Comparison of ENCODE assay signal across 10 mouse cellular contexts in genomic region chr2:156457343-156457717, GRCm38 (mm10). TPM values are rescaled to one million over a fixed set of nuclear protein-coding genes. Genes with fewer than 3 reads are reported as not detected.
DNase-seq lines count a peak whose midpoint lies in the region; ATAC-seq and TF ChIP-seq lines count a peak whose summit lies in the region.
"Had no signal": no experiment of that assay in that cellular context is flagged by ENCODE, and none has a peak within 500 bp of the region (broad histone marks: within the 10 kb centered on the region; RNA-seq: fewer than 3 reads in every experiment).

No protein-coding gene starts in this region.

- WGBS in lung, embryonic 16.5 days, result 43% methylated on average over 4 of the region's 4 CpGs
- 36% methylated on average over 4 of the region's 4 CpGs for WGBS in forebrain, embryonic 13.5 days

- H3K27ac ChIP-seq in layer of hippocampus, adult 2 months, result peak overlapping the region; percentile 46; the same call in 1 of the 2 replicates
- no peak overlapping the region for H3K27ac ChIP-seq in lung, embryonic 16.5 days (ENCODE audit: low read length)
- H3K27ac ChIP-seq in forebrain, embryonic 13.5 days, result no peak overlapping the region
- H3K27ac ChIP-seq: hindbrain, embryonic 15.5 days; liver, embryonic 13.5 days had no signal

- H3K4me3 ChIP-seq in layer of hippocampus, adult 2 months, result no peak overlapping the region
- H3K4me3 ChIP-seq in lung, embryonic 16.5 days (ENCODE audit: low read length), result no peak overlapping the region
- H3K4me3 ChIP-seq in forebrain, embryonic 13.5 days, result no peak overlapping the region
- H3K4me3 ChIP-seq: hindbrain, embryonic 15.5 days; liver, embryonic 13.5 days had no signal

- ATAC-seq in lung, embryonic 16.5 days (ENCODE audit: low read depth), result peak; percentile 65
- no peak for ATAC-seq in forebrain, embryonic 13.5 days

- no peaks in the 10 kb centered on the region; the same call in 1 of the 2 replicates for H3K4me1 ChIP-seq in lung, embryonic 16.5 days (replicated peaks; ENCODE audit: control insufficient read depth, insufficient read depth, low read length)
- H3K4me1 ChIP-seq in forebrain, embryonic 13.5 days, result peaks cover 32% of the 10 kb centered on the region

- peak; percentile 77 to 80 for DNase-seq in cerebellum, postnatal 14 days
- no peak for DNase-seq in cerebellum, postnatal 4 days (ENCODE audit: low spot score in 2 of 2)
- DNase-seq in layer of hippocampus, adult 2 months (ENCODE audit: low spot score in 2 of 2), result no peak
- no peak for DNase-seq in layer of hippocampus, postnatal 36 days
- DNase-seq in adrenal gland, postnatal 36 days, result peak; percentile 76 to 81
- DNase-seq in ovary, postnatal 14 days (ENCODE audit: low spot score), result no peak
- DNase-seq: liver, embryonic 13.5 days had no signal

- no peaks in the 10 kb centered on the region for H3K27me3 ChIP-seq in lung, embryonic 16.5 days (ENCODE audit: control insufficient read depth, insufficient read depth, low read depth, low read length)
- H3K27me3 ChIP-seq in forebrain, embryonic 13.5 days, result no peaks in the 10 kb centered on the region
- H3K27me3 ChIP-seq: hindbrain, embryonic 15.5 days; liver, embryonic 13.5 days had no signal

- H3K9ac ChIP-seq in lung, embryonic 16.5 days (ENCODE audit: low read length), result no peak overlapping the region
- no peak overlapping the region for H3K9ac ChIP-seq in forebrain, embryonic 13.5 days
- H3K9ac ChIP-seq: hindbrain, embryonic 15.5 days; liver, embryonic 13.5 days had no signal

- H3K4me2 ChIP-seq in lung, embryonic 16.5 days (ENCODE audit: low read depth, low read length), result no peak overlapping the region
- H3K4me2 ChIP-seq in forebrain, embryonic 13.5 days, result no peak overlapping the region
- H3K4me2 ChIP-seq: hindbrain, embryonic 15.5 days; liver, embryonic 13.5 days had no signal

- TF ChIP-seq CTCF in layer of hippocampus, adult 2 months (conservative IDR thresholded peaks at IDR 0.05), result no peak

- H3K36me3 ChIP-seq in lung, embryonic 16.5 days (ENCODE audit: control insufficient read depth, insufficient read depth, low read length), result no peaks in the 10 kb centered on the region
- H3K36me3 ChIP-seq in forebrain, embryonic 13.5 days (ENCODE audit: poor library complexity, severe bottlenecking), result no peaks in the 10 kb centered on the region
- H3K36me3 ChIP-seq: liver, embryonic 13.5 days had no signal

- H3K9me3 ChIP-seq in lung, embryonic 16.5 days (ENCODE audit: control insufficient read depth, low read length), result no peaks in the 10 kb centered on the region
- H3K9me3 ChIP-seq in forebrain, embryonic 13.5 days (replicated peaks), result no peaks in the 10 kb centered on the region
- H3K9me3 ChIP-seq: hindbrain, embryonic 15.5 days; liver, embryonic 13.5 days had no signal

RNA-seq across cellular contexts. Expression of gene Epb41l1, which starts 36.6 kb away (rescaled TPM):
- 100 to 1,000 TPM; 340 to 347 TPM for total RNA-seq in layer of hippocampus, adult 2 months (2021)
- 100 to 1,000 TPM; 317 to 355 TPM for total RNA-seq in layer of hippocampus, postnatal 36 days (2021)
- 10 to 100 TPM; 49.7 to 67.5 TPM for total RNA-seq in adrenal gland, postnatal 36 days (2021)
- polyA plus RNA-seq in lung, embryonic 16.5 days (2015; fragmentation: Nextera tagmentation; extraction: Ambion mirVana), result 2.1 and 2.2 TPM in 2 replicates
- 5.3 and 7.1 TPM in 2 replicates for polyA plus RNA-seq in forebrain, embryonic 13.5 days (2015; fragmentation: Nextera tagmentation; extraction: Ambion mirVana)

Comparison
In these comparisons a context has a peak if more than half of its experiments do, and no peak if none do; other contexts are left out.
1. DNase-seq: peak in cerebellum, postnatal 14 days (2 of 2) and adrenal gland, postnatal 36 days (2 of 2); none in cerebellum, postnatal 4 days (0 of 2), layer of hippocampus, adult 2 months (0 of 2), layer of hippocampus, postnatal 36 days (0 of 2) and ovary, postnatal 14 days (single experiment).
2. RNA of gene Epb41l1, which starts 36.6 kb away (total RNA-seq): 317 to 355 TPM in layer of hippocampus, postnatal 36 days and 340 to 347 TPM in layer of hippocampus, adult 2 months; 49.7 to 67.5 TPM in adrenal gland, postnatal 36 days; every median in the first group is over 4 times any median in the second.